Mouse (Mus musculus): Measurements from ENCODE around the gene BC107364. TPM values are rescaled to one million over a fixed set of nuclear protein-coding genes. Genes with fewer than 3 reads are reported as not detected.
"Not testable (repeated sequence)": the region's sequence is repeated elsewhere in the genome, so short reads cannot be mapped to it uniquely, and the experiment has no call there.

The BC107364 gene
- total RNA-seq, 2 experiments from 2014 or later: not detected

DNA sequence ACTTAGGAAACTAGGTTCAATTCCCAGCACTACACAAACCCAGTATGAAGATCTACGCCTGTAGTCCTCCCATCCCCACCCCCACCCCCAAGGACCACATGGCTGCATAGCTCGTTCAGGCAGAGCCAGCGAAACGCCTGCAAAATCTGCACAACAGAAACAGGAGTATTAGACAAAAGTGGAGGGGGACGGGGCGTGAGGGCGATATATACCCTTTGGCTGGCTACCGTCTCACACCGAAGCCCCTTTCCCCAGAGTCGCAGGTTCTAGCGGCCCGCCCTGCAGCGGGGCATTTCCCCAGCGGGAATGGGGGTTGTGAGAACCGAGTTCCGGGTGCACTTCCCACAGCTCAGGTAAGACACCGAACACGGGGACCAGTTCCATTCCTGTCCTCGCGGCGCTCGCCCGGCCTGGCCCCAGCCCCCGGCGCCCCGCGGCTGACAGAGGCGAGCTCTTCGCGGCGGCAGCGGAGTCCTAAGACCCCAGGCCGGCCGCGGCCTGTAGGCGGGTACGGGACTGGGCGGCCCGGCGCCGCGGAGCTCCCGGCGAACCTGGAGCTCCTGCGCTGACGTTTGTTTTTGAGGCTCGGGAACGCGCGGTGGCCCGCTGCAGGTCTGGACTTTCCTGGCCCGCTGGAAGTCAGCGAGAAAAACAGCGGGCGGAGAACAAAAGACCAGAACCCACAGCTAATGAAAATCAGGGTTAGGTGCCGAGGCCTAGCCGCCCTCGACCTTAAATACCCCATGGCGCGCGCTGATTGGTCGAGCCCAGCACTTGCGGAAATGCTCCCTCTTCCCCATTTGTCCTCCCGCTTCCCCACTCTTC is 37.8 kb downstream of the BC107364 start:
- DNase-seq: peak; percentile 62

- DNase-seq: no peak
These were observed 38.5 kb downstream of the BC107364 start for GRCm38 (mm10) chr3:96413581-96414125.

DNA sequence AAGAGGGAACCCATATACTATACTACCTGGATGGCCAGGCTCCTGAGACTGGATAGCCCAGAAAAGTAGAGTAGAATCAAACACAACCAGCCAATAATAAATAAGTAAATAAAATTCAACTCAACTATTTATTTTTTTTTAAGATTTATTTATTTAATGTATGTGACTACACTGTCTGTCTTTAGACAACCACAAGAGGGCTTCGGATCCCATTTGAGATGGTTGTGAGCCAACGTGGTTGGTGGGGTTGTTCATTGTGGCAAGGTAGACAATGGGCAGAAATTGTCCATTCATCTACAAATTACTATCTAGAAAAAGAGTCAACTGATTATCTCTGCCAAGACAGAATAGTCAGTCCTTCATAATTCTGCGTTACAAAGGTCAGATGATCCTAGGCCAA is 40.3 kb downstream of the BC107364 start:
- no peak for DNase-seq

- DNase-seq: no peak
These were observed 41.1 kb downstream of the BC107364 start for GRCm38 (mm10) chr3:96410966-96411365.

GRCm38 (mm10) chr3:96409701-96410246 is 42.3 kb downstream of the BC107364 start:
- no peak for DNase-seq

DNA sequence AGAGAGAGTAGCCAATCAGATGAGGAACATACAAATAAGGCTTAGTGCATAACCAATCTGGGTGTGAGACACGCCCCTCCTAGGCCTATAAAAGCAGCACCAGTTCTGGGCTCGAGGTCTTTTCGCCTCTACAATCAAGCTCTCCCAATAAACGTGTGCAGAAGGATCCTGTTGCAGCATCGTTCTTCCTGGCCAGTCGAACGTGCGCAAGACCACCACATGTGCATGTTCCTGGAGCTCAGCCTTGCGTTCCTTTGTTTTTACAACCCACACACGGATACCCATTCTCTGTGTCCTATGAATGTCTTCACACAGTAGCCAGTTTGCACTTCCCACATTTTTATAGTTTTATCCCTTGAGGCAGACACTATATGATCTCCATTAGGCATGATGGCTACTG is 44.0 kb downstream of the BC107364 start:
- not testable (repeated sequence) for DNase-seq

GRCm38 (mm10) chr3:96405541-96406503 is 46.3 kb downstream of the BC107364 start:
- DNase-seq: no peak

DNA sequence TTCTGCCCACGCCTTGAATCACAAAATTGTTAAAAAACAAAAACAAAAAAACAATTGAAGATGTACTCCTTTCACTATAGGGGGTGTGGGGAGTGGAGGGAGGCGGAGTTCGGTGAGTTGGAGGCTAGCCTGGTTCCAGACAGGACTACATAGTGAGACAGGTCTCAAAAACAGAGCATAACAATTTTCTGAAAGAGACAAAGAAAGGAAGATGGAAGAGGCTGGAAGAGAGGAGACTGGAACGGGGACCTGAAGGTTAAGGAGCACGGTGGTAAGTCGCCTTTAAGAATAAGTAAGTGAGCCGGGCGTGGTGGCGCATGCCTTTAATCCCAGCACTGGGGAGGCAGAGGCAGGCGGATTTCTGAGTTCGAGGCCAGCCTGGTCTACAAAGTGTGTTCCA is 47.1 kb downstream of the BC107364 start:
- no peak for DNase-seq

DNA sequence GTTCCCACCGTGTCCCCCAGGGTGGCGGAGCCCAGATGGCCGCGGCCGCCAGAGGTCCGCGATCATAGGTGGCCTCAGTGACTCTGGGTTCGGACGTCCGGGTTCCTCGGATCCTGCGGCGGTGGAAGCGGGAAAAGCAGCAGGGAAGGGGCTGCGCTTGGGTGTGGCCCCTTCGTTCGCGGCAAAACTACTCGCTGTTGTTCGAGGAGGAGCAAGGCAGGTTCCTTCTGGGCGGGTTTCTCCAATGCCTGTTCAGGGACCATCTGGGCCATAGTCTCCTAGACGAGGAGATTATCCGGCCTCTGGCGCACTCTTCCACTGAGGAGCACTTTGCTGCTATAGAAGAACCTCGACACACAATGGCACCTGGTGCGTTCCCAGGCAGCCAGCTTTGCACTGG is 47.7 kb downstream of the BC107364 start:
- no peak for DNase-seq

DNA sequence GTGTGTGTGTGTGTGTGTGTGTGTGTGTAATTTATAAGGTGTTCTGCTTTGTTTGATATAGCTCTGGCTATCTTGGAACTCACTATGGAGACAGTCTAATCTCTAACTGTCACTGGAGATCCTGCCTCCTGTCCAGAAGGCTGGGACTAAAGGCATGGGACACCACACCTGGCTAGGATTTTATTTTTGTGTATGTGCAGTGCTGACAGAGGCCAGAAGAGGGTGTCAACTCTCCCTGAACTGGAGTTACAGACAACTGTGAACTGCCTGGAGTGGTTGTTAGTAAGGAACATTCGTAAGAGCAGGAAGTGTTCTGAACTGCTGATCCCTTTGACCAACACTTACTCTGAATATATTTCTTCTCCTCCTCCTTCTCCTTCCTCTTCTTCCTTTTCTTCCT is 49.1 kb downstream of the BC107364 start:
- DNase-seq: no peak

DNA sequence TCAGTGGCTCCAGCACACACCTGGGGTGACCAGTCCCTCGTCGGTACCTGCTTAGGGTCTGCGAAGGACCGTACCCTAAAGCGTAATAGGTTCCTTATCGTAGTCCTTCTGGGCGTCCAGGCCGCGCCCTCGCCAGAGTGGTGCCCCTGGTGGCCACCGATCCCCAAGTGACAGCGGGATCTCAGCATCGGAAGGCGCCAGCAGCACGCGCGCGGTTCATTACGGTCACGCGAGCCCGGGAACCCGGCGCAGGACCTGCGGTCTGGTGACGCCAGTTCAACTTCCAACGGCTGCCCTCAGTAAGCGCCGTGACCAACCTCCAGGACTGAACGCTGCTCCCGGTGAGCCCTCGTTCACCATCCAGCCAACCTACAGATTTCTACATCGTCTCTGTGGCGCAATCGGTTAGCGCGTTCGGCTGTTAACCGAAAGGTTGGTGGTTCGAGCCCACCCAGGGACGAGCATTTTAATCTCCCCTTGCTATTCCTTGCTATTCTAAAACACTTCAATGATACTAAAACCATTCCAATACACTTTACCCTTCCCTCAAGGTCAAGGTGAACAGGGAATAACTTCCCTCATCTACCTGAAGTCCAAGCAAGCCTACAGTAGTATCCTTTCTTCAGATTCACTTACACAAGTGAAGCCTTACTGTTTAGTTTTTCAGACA is 50.1 kb downstream of the BC107364 start:
- DNase-seq: no peak

DNA sequence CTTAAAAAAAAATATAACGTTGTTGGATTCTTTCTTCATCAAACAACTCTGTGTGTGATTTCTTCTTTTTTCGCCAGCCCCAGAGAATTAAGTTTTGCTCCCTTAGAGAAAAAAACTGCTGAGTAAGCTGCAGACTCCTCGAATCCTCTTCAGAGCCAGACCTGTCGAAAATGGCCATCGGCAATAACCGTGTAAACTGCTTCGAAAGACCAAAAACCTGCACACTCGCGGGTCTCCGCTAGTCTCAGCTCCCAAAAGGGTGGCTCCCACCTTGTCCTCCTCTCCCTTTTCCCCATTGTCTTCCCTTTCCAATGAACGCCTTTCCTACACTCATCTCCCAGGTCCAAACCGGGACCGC is 50.7 kb downstream of the BC107364 start:
- DNase-seq: no peak

- no peak for DNase-seq
These were observed 53.2 kb downstream of the BC107364 start for GRCm38 (mm10) chr3:96398911-96399310.

- no peak for DNase-seq
These were observed 55.2 kb downstream of the BC107364 start for GRCm38 (mm10) chr3:96396857-96397256.

DNA sequence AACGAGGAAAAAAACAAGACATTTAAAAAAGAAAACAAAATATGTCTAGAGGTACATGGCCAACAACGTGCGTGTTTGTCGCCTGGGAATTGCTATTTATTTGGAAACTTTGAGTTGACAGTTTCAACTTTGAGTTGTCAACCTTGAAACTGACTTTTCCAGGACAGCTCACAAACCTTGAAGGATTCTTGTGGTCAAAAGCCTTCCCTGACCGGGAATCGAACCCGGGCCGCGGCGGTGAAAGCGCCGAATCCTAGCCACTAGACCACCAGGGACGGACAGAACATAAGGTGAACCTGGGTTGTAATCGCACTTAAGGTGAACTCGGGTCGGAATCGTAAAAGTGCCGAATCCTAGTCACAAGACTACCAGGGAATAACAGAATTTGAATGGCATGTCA is 64.9 kb downstream of the BC107364 start:
- not testable (repeated sequence) for DNase-seq

Other genes with a start within 250 kb of the BC107364 start
- 10 to 100 TPM; 22.4 to 28.2 TPM for gene Bola1, start 232.6 kb downstream of the BC107364 start, total RNA-seq (2021)
- gene Hist2h2ab, start 232.4 kb downstream of the BC107364 start, total RNA-seq (2021): 1 to 10 TPM; 1.7 TPM
- gene Hist2h2ac, start 231.4 kb downstream of the BC107364 start, total RNA-seq (2021): 10 to 100 TPM; 12.1 to 12.5 TPM
- 1 to 10 TPM; 4.5 to 5.3 TPM for gene Hist2h2be, start 231.2 kb downstream of the BC107364 start, total RNA-seq (2021)
- gene Hist2h3c2, start 213.2 kb downstream of the BC107364 start, total RNA-seq (2021): 10 to 100 TPM in 1 of 2 experiments, 1 to 10 TPM in 1; 7.1 to 11.4 TPM
- 100 to 1,000 TPM; 213 to 222 TPM for gene Hist2h2aa2, start 212.0 kb downstream of the BC107364 start, total RNA-seq (2021)
- gene Hist2h2aa1, start 206.8 kb downstream of the BC107364 start, total RNA-seq (2021): 1 to 10 TPM; 4.9 to 5.7 TPM
- gene Hist2h3c1, start 205.6 kb downstream of the BC107364 start, total RNA-seq (2021): not detected
- 1 to 10 TPM; 7.5 to 8.7 TPM for gene Hist2h4, start 189.0 kb downstream of the BC107364 start, total RNA-seq (2021)
- 10 to 100 TPM; 24.6 to 29.5 TPM for gene Hist2h3b, start 183.7 kb downstream of the BC107364 start, total RNA-seq (2021)
- 10 to 100 TPM; 30.8 to 37.0 TPM for gene Hist2h2bb, start 182.6 kb downstream of the BC107364 start, total RNA-seq (2021)
- under 1 TPM; 0.33 to 0.40 TPM for gene Fcgr1, start 158.3 kb downstream of the BC107364 start, total RNA-seq (2021)
- 100 to 1,000 TPM; 474 to 621 TPM for gene Hfe2, start 72.9 kb upstream of the BC107364 start, total RNA-seq (2021)
- 100 to 1,000 TPM; 343 to 504 TPM for gene Txnip, start 105.7 kb upstream of the BC107364 start, total RNA-seq (2021)
- gene Gm16253, start 124.7 kb upstream of the BC107364 start, total RNA-seq (2021): 1 to 10 TPM; 1.1 TPM
- gene Polr3gl, start 141.9 kb upstream of the BC107364 start, total RNA-seq (2021): 10 to 100 TPM; 34.0 to 38.1 TPM
- gene Ankrd34a, start 144.3 kb upstream of the BC107364 start, total RNA-seq (2021): 1 to 10 TPM in 1 of 2 experiments, under 1 TPM in 1; 0.95 to 1.1 TPM
- gene Lix1l, start 148.8 kb upstream of the BC107364 start, total RNA-seq (2021): 1 to 10 TPM; 6.7 to 7.0 TPM
- gene Rbm8a, start 177.6 kb upstream of the BC107364 start, total RNA-seq (2021): 10 to 100 TPM; 22.9 to 24.1 TPM
- 10 to 100 TPM; 20.4 to 22.1 TPM for gene Pex11b, start 183.1 kb upstream of the BC107364 start, total RNA-seq (2021)
- under 1 TPM; 0.10 to 0.13 TPM for gene Gm42957, start 183.2 kb upstream of the BC107364 start, total RNA-seq (2021)
- 1 to 10 TPM in 1 of 2 experiments, under 1 TPM in 1; 0.70 to 1.2 TPM for gene Itga10, start 193.3 kb upstream of the BC107364 start, total RNA-seq (2021)
- gene Ankrd35, start 217.8 kb upstream of the BC107364 start, total RNA-seq (2021): under 1 TPM; 0.51 to 0.67 TPM
- gene Pias3, start 244.1 kb upstream of the BC107364 start, total RNA-seq (2021): 1 to 10 TPM; 6.5 to 6.9 TPM

All from gastrocnemius, postnatal 25 days (tissue).